Mouse (Mus musculus): Measurements from ENCODE around the gene Zc3hav1. TPM values are rescaled to one million over a fixed set of nuclear protein-coding genes. Genes with fewer than 3 reads are reported as not detected.
"Not testable (repeated sequence)": the region's sequence is repeated elsewhere in the genome, so short reads cannot be mapped to it uniquely, and the experiment has no call there.

The Zc3hav1 gene
- polyA plus RNA-seq, 1 experiment from 2014 or later: 10.1 TPM

DNA sequence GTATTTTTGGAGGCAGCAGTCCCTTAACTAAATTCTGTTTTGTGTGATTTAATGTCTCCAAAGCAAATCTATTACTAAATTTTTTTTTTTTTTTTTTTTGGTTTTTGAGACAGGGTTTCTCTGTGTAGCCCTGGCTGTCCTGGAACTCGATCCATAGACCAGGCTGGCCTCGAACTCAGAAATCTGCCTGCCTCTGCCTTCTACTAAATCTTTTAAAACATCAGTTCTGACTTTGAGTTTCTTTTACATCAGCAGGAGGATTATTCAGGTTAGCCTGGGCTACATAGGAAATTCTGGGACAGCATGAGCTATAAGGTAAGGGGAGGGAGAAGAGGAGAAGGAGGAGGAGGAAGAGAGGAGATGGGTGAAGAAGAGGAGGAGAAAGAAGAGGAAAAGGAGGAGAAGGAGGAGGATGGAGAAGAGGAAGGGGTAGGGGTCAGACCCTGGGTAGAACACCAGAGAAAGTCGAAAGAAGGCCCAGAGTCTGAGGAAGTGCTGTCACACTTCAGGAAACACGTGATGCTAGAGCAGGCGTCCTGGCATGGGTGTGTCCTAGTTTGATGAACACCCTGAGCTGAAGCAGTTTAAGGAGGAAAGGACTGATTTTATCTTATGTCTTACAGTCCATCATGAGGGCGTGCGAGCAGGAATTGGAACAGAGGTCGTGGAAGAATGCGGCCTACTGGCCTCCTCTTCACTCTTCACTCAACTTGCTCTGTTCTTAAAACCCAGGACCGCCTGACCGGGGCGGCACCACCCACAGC is 5.5 kb upstream of the Zc3hav1 start:
- Histone ChIP-seq H3K4me1 (replicated peaks) (peaks cover 8% of the 10 kb centered on the region), H3K9ac (no peak overlapping the region), H3K36me3 (no peaks in the 10 kb centered on the region), H3K27ac (ENCODE audit: poor library complexity, severe bottlenecking) (no peak overlapping the region), H3K27me3 (replicated peaks) (0 out of 2 replicates have a peak, but pooled peaks cover 9% of the 10 kb centered on the region), H3K9me3 (replicated peaks) (no peaks in the 10 kb centered on the region), H3K4me2 (no peak overlapping the region), H3K4me3 (no peak overlapping the region)
- WGBS: 75% methylated on average over 12 of the region's 12 CpGs
- ATAC-seq (ENCODE audit: insufficient number of reproducible peaks, low FRiP score): 0 out of 2 replicates have a peak, but pooled peaks have one; percentile 55

DNA sequence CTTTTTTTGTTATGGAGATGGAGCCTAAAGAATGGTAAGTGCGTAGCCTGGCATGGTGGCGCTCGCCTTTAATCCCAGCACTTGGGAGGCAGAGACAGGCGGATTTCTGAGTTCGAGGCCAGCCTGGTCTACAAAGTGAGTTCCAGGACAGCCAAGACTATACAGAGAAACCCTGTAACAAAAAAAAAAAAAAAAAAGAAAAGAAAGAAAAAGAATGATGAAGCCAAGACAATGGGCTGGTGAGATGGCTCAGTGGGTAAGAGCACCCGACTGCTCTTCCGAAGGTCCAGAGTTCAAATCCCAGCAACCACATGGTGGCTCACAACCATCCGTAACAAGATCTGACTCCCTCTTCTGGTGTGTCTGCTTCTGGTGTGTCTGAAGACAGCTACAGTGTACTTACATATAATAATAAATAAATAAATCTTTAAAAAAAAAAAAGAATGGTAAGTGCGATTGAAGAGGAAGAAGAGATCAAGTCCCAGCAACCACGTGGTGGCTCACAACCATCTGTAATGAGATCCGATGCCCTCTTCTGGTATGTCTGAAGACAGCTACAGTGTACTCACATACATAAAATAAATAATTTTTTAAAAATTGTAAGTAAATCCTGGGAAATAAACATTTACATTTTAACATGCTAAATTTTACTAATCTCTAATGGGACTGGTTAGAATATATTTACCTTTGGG is 4.8 kb upstream of the Zc3hav1 start:
- not testable (repeated sequence) for H3K9me3 ChIP-seq (replicated peaks); H3K27ac ChIP-seq (ENCODE audit: poor library complexity, severe bottlenecking); H3K36me3 ChIP-seq; H3K4me2 ChIP-seq; H3K9ac ChIP-seq; ATAC-seq (ENCODE audit: insufficient number of reproducible peaks, low FRiP score); H3K4me3 ChIP-seq
- H3K27me3 ChIP-seq (replicated peaks): 0 out of 2 replicates have a peak, but pooled peaks cover 12% of the 10 kb centered on the region
- WGBS: 84% methylated on average over 11 of the region's 11 CpGs
- H3K4me1 ChIP-seq (replicated peaks): peaks cover 11% of the 10 kb centered on the region

GRCm38 (mm10) chr6:38358253-38359027 is 4.0 kb upstream of the Zc3hav1 start:
- peaks cover 11% of the 10 kb centered on the region for H3K4me1 ChIP-seq (replicated peaks)
- no peak overlapping the region for H3K4me3 ChIP-seq
- WGBS: 55% methylated on average over 8 of the region's 8 CpGs
- no peak overlapping the region for H3K4me2 ChIP-seq
- H3K9me3 ChIP-seq (replicated peaks): no peaks in the 10 kb centered on the region
- H3K36me3 ChIP-seq: no peaks in the 10 kb centered on the region
- H3K9ac ChIP-seq: no peak overlapping the region
- no peak overlapping the region for H3K27ac ChIP-seq (ENCODE audit: poor library complexity, severe bottlenecking)
- H3K27me3 ChIP-seq (replicated peaks): 0 out of 2 replicates have a peak, but pooled peaks cover 12% of the 10 kb centered on the region
- no peak for ATAC-seq (ENCODE audit: insufficient number of reproducible peaks, low FRiP score)

- 57% methylated on average over 5 of the region's 5 CpGs for WGBS
- no peak overlapping the region for H3K4me3 ChIP-seq
- no peak overlapping the region for H3K27ac ChIP-seq (ENCODE audit: poor library complexity, severe bottlenecking)
- no peak for ATAC-seq (ENCODE audit: insufficient number of reproducible peaks, low FRiP score)
- H3K4me1 ChIP-seq (replicated peaks): peaks cover 15% of the 10 kb centered on the region
- no peaks in the 10 kb centered on the region for H3K36me3 ChIP-seq
- peaks cover 16% of the 10 kb centered on the region; the same call in 1 of the 2 replicates for H3K27me3 ChIP-seq (replicated peaks)
- H3K9me3 ChIP-seq (replicated peaks): no peaks in the 10 kb centered on the region
- no peak overlapping the region for H3K4me2 ChIP-seq
- H3K9ac ChIP-seq: no peak overlapping the region
Measured at GRCm38 (mm10) chr6:38357603-38358252, 3.3 kb upstream of the Zc3hav1 start.

- not testable (repeated sequence) for H3K36me3 ChIP-seq; H3K9me3 ChIP-seq (replicated peaks); H3K27ac ChIP-seq (ENCODE audit: poor library complexity, severe bottlenecking); ATAC-seq (ENCODE audit: insufficient number of reproducible peaks, low FRiP score); H3K9ac ChIP-seq; H3K4me2 ChIP-seq; H3K4me3 ChIP-seq
- WGBS: 80% methylated on average over 15 of the region's 15 CpGs
- H3K27me3 ChIP-seq (replicated peaks): peaks cover 18% of the 10 kb centered on the region; the same call in 1 of the 2 replicates
- H3K4me1 ChIP-seq (replicated peaks): peaks cover 15% of the 10 kb centered on the region
Measured at GRCm38 (mm10) chr6:38356661-38357433, 2.4 kb upstream of the Zc3hav1 start.

DNA sequence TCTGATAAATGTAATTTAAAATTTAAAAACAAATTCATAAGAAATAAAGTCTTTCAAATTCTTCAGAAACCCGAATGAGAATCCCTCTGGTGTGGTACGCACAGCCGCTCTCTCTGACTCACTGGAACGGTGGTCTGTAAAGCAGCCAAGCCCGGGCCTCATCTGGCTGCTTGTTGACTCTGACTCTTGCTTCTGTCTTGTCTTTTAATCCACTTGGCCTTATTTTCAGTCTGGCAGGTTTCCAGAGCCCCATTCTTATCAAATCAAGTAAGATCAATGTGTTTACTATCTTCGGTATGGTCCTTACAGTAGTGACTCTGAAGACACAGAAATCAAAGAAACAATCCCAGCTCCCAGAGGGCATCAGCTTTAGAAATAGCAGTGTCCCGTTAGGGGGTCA is 1.5 kb upstream of the Zc3hav1 start:
- no peak overlapping the region for H3K9ac ChIP-seq
- 25% methylated on average over 7 of the region's 7 CpGs for WGBS
- H3K4me1 ChIP-seq (replicated peaks): peaks cover 15% of the 10 kb centered on the region
- H3K4me2 ChIP-seq: no peak overlapping the region
- H3K27ac ChIP-seq (ENCODE audit: poor library complexity, severe bottlenecking): no peak overlapping the region
- no peaks in the 10 kb centered on the region for H3K9me3 ChIP-seq (replicated peaks)
- peaks cover 23% of the 10 kb centered on the region for H3K27me3 ChIP-seq (replicated peaks)
- H3K4me3 ChIP-seq: no peak overlapping the region
- H3K36me3 ChIP-seq: no peaks in the 10 kb centered on the region
- no peak for ATAC-seq (ENCODE audit: insufficient number of reproducible peaks, low FRiP score)

GRCm38 (mm10) chr6:38355354-38355823 is 986 bp upstream of the Zc3hav1 start:
- Histone ChIP-seq H3K9ac (no peak overlapping the region), H3K36me3 (no peaks in the 10 kb centered on the region), H3K27ac (ENCODE audit: poor library complexity, severe bottlenecking) (no peak overlapping the region), H3K4me1 (replicated peaks) (peaks cover 15% of the 10 kb centered on the region), H3K9me3 (replicated peaks) (no peaks in the 10 kb centered on the region), H3K27me3 (replicated peaks) (peaks cover 23% of the 10 kb centered on the region), H3K4me2 (peak overlapping the region; percentile 80), H3K4me3 (peak overlapping the region; percentile 65)
- ATAC-seq (ENCODE audit: insufficient number of reproducible peaks, low FRiP score): no peak
- 6% methylated on average over 8 of the region's 8 CpGs for WGBS

DNA sequence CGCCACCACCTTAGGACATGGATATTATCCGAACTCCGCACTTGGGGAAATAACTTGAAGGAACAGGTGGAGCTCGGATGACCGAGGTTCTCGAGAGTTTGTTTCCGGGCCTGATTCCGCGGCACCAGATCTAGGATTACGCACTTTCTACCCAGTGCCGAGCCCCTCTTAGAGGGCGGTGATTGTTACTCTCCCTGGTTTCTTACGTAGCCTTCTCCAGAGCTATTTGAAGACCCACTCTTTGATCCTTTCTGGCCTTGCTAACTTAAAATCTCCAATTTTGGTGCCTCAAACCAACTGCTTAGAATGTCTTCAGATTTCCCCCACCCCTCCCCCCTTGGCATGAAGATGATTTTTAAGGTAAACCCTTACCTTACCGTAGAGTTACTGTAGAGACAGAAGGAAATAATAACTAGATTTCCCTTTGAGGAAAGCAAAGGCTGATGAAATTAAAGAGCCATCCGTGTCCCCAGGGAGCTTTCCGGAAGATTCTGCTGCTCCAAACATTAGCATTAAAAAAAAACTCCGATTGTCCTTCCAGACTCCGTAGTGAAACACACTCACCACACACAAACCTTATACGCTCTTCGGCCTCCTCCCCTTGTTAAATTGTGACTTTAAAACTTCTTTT is 435 bp upstream of the Zc3hav1 start:
- H3K9me3 ChIP-seq (replicated peaks): no peaks in the 10 kb centered on the region
- peak; percentile 37; the same call in 1 of the 2 replicates for ATAC-seq (ENCODE audit: insufficient number of reproducible peaks, low FRiP score)
- peak overlapping the region; percentile 80 for H3K4me2 ChIP-seq
- peaks cover 23% of the 10 kb centered on the region for H3K27me3 ChIP-seq (replicated peaks)
- peaks cover 15% of the 10 kb centered on the region for H3K4me1 ChIP-seq (replicated peaks)
- H3K4me3 ChIP-seq: peak overlapping the region; percentile 65
- no peaks in the 10 kb centered on the region for H3K36me3 ChIP-seq
- 4% methylated on average over 20 of the region's 20 CpGs for WGBS
- H3K27ac ChIP-seq (ENCODE audit: poor library complexity, severe bottlenecking): peak overlapping the region; percentile 49; the same call in 1 of the 2 replicates
- peak overlapping the region; percentile 70 for H3K9ac ChIP-seq

DNA sequence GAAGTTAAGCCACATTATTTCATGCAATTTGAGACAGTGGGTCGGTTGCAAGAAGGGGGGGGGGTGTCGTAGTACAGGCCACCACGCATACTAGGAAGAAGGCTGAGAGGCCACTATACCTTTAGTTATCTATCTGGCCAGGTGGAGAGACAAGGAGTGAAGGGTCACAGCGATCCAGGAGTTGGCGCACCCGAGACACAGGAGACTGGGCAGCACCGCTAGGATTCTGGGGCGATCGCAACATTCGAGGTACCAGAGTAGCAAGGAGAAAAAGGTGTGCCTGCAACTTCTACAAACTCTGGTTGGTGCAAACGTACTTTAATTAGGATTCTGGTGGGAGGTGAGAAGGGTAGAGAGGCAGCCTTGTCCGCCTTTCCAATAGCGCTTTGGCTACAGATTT is 1.2 kb downstream of the Zc3hav1 start:
- Histone ChIP-seq H3K27ac (ENCODE audit: poor library complexity, severe bottlenecking) (no peak overlapping the region), H3K4me2 (peak overlapping the region; percentile 80), H3K4me3 (peak overlapping the region; percentile 65), H3K36me3 (no peaks in the 10 kb centered on the region), H3K27me3 (replicated peaks) (peaks cover 23% of the 10 kb centered on the region), H3K9me3 (replicated peaks) (no peaks in the 10 kb centered on the region), H3K4me1 (replicated peaks) (peaks cover 15% of the 10 kb centered on the region), H3K9ac (peak overlapping the region; percentile 70)
- WGBS: 9% methylated on average over 13 of the region's 13 CpGs
- no peak for ATAC-seq (ENCODE audit: insufficient number of reproducible peaks, low FRiP score)

GRCm38 (mm10) chr6:38352451-38352850 is 2.0 kb downstream of the Zc3hav1 start:
- no peak for ATAC-seq (ENCODE audit: insufficient number of reproducible peaks, low FRiP score)
- Histone ChIP-seq H3K4me1 (replicated peaks) (peaks cover 15% of the 10 kb centered on the region), H3K9ac (no peak overlapping the region), H3K9me3 (replicated peaks) (no peaks in the 10 kb centered on the region), H3K36me3 (no peaks in the 10 kb centered on the region), H3K4me3 (peak overlapping the region; percentile 65), H3K27me3 (replicated peaks) (peaks cover 23% of the 10 kb centered on the region), H3K27ac (ENCODE audit: poor library complexity, severe bottlenecking) (no peak overlapping the region), H3K4me2 (peak overlapping the region; percentile 80)
- 19% methylated on average over 10 of the region's 10 CpGs for WGBS

Measured in heart, embryonic 12.5 days (tissue).